Mouse (Mus musculus) liver, embryonic 14.5 days (tissue): Measurements from ENCODE around the gene Atxn1.

ENCODE experiments used
- CTCF ChIP-seq: IDR thresholded peaks from 2 replicates; pipeline ENCODE4 v1.5.1; 2016; ENCODE audit warnings: antibody characterized with exemption, low read depth, control low read depth
- EP300 ChIP-seq: IDR thresholded peaks from 2 replicates; pipeline ENCODE4 v1.6.1; 2016; ENCODE audit warnings: antibody characterized with exemption, low read depth

- TF ChIP-seq CTCF (no peak), EP300 (no peak)
These were observed 158.8 kb downstream of the Atxn1 start for GRCm38 (mm10) chr13:45805915-45806599.
